Mouse (Mus musculus) forebrain, embryonic 14.5 days (tissue): Measurements from ENCODE around the gene Grpel1. TPM values are rescaled to one million over a fixed set of nuclear protein-coding genes. Genes with fewer than 3 reads are reported as not detected.
A peak's percentile ranks its signal among the peaks of the same experiment; 100 is the strongest.

ENCODE experiments used
- ATAC-seq: fragments of 200-750 bp; cut with Nextera tagmentation; 2 replicates; pipeline ENCODE4 v1.8.0; 2017; ENCODE audit warnings: mild to moderate bottlenecking, moderate library complexity
- DNase-seq: peaks from one replicate; pipeline ENCODE4 v3.0.0-alpha.2; 2015; ENCODE audit warnings: low spot score
- H3K27ac ChIP-seq: fragments of 300-500 bp; sonication (generic); 2 replicates; pipeline ENCODE4 v1.5.1; 2014; ENCODE audit warnings: low read depth, mild to moderate bottlenecking, control low read depth, low read length, moderate library complexity
- H3K27me3 ChIP-seq: fragments of 300-500 bp; sonication (generic); replicated peaks from 2 replicates; pipeline ENCODE4 v1.6.1; 2014; ENCODE audit warnings: low read length, control low read depth, mixed read lengths; ENCODE audit not compliant: control insufficient read depth, insufficient read depth
- H3K36me3 ChIP-seq: fragments of 300-500 bp; sonication (generic); 2 replicates; pipeline ENCODE4 v1.6.1; 2014; ENCODE audit warnings: low read length, control low read depth; ENCODE audit not compliant: control insufficient read depth, insufficient read depth
- H3K4me1 ChIP-seq: fragments of 300-500 bp; sonication (generic); 2 replicates; pipeline ENCODE4 v1.6.1; 2014; ENCODE audit warnings: antibody characterized with exemption, low read length, control low read depth; ENCODE audit not compliant: control insufficient read depth, insufficient read depth
- H3K4me2 ChIP-seq: fragments of 300-500 bp; sonication (generic); 2 replicates; pipeline ENCODE4 v1.6.1; 2014; ENCODE audit warnings: mild to moderate bottlenecking, control low read depth, low read length
- H3K4me3 ChIP-seq: fragments of 300-500 bp; sonication (generic); 2 replicates; pipeline ENCODE4 v1.5.1; 2014; ENCODE audit warnings: low read depth, low read length, control low read depth
- H3K9ac ChIP-seq: fragments of 300-500 bp; sonication (generic); 2 replicates; pipeline ENCODE4 v1.6.1; 2014; ENCODE audit warnings: mild to moderate bottlenecking, low read length, control low read depth, moderate library complexity
- H3K9me3 ChIP-seq: fragments of 300-500 bp; sonication (generic); replicated peaks from 2 replicates; pipeline ENCODE4 v1.6.1; 2016; ENCODE audit warnings: low read length, control low read depth, mixed read lengths; ENCODE audit not compliant: control insufficient read depth
- WGBS: fragments of 180-500 bp; shearing (Covaris S2); extraction: QIAGEN DNeasy Blood & Tissue Kit; methylation state at CpG from one replicate; pipeline ENCODE4 v1.1.7; 2014; 5-methylcytosine and 5-hydroxymethylcytosine counted together
- polyA plus RNA-seq: library from polyadenylated mRNA; unstranded; fragments of >200 nt; fragmentation: Nextera tagmentation; extraction: Ambion mirVana; gene quantifications from 2 replicates; pipeline ENCODE4 v1.2.1, GENCODE M21; 2014

Gene Grpel1
- polyA plus RNA-seq, 1 experiment from 2014 or later: 58.5 TPM

DNA sequence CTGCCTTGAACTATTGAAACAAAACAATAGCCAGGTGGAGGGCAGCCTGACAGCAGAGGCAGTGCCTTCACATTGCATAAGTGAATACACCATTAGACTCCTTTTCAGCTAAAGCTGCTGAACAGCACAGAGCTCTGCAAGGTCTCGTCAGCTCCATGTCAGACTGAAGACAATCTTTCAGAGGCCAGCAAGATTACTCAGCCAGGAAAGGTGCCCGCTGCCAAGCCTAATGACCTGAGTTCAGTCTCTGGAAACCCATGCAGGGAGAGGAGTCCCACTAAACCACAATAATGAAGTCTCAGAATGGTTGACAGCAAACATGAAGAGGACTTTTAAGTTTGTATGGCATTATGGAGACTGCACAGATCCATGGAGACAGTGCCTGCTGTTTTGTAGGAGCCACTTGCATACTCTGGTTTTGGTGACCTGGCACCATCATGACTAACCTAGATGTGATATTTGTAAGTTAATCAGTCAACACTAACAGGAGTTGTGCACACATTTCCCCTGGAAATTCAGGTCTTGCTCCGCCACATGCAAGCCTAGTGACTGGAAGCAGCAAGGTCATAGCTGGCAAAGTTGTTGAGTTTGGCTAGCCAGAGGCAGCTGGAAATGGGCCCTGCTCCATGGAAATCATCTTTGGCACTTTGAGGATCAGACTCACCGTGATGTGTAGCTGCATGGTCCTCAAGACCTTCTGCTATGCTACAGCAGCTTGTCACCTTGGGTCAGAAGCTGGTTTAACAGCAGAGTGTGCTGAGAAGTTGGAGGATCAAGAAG lies 8.3 kb downstream of the Grpel1 start:
- H3K27ac ChIP-seq: no peak overlapping the region
- no peak overlapping the region for H3K4me2 ChIP-seq
- H3K36me3 ChIP-seq: peaks cover 64% of the 10 kb centered on the region
- H3K4me3 ChIP-seq: no peak overlapping the region
- H3K27me3 ChIP-seq: no peaks in the 10 kb centered on the region
- 92% methylated on average over 4 of the region's 4 CpGs for WGBS
- no peaks in the 10 kb centered on the region for H3K4me1 ChIP-seq
- no peaks in the 10 kb centered on the region for H3K9me3 ChIP-seq
- ATAC-seq (no peak), DNase-seq (no peak)
- no peak overlapping the region for H3K9ac ChIP-seq

DNA sequence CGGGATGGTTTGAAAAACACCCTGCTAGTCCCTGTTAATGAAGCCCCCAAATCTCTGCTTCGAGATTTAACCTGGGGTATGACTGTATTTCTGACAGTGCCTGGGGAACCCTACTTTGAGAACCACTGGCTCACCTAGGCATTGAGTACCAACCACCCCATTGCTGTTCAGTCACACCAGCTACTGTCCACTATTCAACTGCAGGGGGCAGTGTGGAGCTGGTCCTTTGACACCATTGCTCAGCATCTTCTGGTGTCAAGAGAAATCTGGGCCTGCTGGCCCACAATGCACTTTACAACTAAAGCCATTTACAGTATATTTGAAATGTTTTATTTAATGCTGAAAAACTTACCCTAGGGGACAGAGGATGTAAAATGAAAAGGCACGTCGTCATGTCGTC lies 9.5 kb downstream of the Grpel1 start:
- Histone ChIP-seq H3K27me3 (no peaks in the 10 kb centered on the region), H3K36me3 (peaks cover 59% of the 10 kb centered on the region), H3K9ac (no peak overlapping the region), H3K4me2 (no peak overlapping the region), H3K4me3 (no peak overlapping the region), H3K27ac (no peak overlapping the region), H3K9me3 (no peaks in the 10 kb centered on the region), H3K4me1 (no peaks in the 10 kb centered on the region)
- ATAC-seq: peak; percentile 46; the same call in 1 of the 2 replicates
- WGBS: 88% methylated on average over 5 of the region's 5 CpGs
- DNase-seq: peak; percentile 66

DNA sequence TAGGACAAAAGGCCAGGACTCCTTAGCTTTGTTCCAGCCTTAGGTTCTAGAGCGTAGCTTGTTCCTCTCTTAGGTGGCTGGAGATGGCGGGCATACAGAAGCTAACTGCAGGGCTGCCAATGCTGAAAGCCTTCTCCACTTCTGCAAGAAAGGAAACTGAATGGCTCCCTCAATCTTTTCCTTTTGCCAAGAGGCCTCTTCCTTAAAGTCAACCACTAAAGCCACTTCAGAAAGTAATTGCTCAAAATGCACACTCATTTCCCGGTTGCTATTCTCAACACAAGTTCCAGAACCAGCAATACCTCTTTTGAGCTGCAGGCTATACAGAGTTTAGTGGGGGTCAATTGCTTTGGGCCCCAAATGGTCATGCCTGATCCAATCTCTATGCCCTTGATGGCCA lies 12.7 kb downstream of the Grpel1 start:
- Histone ChIP-seq H3K9me3 (no peaks in the 10 kb centered on the region), H3K36me3 (peaks cover 28% of the 10 kb centered on the region), H3K9ac (no peak overlapping the region), H3K4me3 (no peak overlapping the region), H3K4me2 (no peak overlapping the region), H3K27ac (no peak overlapping the region), H3K27me3 (no peaks in the 10 kb centered on the region), H3K4me1 (peaks cover 6% of the 10 kb centered on the region)
- no peak for DNase-seq
- WGBS: 93% methylated on average over 3 of the region's 3 CpGs
- ATAC-seq: no peak

- no peak overlapping the region for H3K4me3 ChIP-seq
- no peaks in the 10 kb centered on the region for H3K9me3 ChIP-seq
- DNase-seq: no peak
- H3K4me2 ChIP-seq: no peak overlapping the region
- H3K4me1 ChIP-seq: peaks cover 13% of the 10 kb centered on the region
- H3K27me3 ChIP-seq: no peaks in the 10 kb centered on the region
- WGBS: 94% methylated on average over 6 of the region's 6 CpGs
- no peak overlapping the region for H3K9ac ChIP-seq
- no peak overlapping the region for H3K27ac ChIP-seq
- ATAC-seq: no peak
- H3K36me3 ChIP-seq: peaks cover 18% of the 10 kb centered on the region
Measured at GRCm38 (mm10) chr5:36478540-36479420, 14.0 kb downstream of the Grpel1 start.

- H3K27me3 ChIP-seq: no peaks in the 10 kb centered on the region
- WGBS: 81% methylated on average over 2 of the region's 2 CpGs
- DNase-seq (no peak), ATAC-seq (no peak)
- no peak overlapping the region for H3K27ac ChIP-seq
- H3K4me2 ChIP-seq: no peak overlapping the region
- H3K9ac ChIP-seq: no peak overlapping the region
- H3K9me3 ChIP-seq: no peaks in the 10 kb centered on the region
- H3K4me3 ChIP-seq: no peak overlapping the region
- H3K4me1 ChIP-seq: peaks cover 14% of the 10 kb centered on the region
- H3K36me3 ChIP-seq: peaks cover 13% of the 10 kb centered on the region
Measured at GRCm38 (mm10) chr5:36479735-36480134, 14.9 kb downstream of the Grpel1 start.

DNA sequence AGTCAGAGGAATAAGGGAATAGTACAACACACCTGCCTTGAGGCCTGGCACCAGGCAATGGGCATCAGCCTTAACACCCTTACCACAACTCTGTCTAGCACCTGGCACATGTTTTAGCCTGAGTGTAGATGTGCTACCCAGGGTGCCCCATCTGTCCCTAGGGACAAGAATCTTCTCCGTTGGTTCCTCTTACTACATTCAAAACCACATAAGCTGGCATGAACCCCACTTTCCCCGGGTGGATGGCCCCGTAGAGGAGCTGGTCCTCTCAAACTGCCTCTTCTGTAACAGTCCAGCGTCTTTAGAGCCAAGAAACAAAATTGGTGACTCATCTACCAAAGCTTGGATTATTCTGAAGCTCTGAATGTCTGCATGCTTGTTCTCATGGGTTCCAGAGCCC lies 15.6 kb downstream of the Grpel1 start:
- DNase-seq: no peak
- Histone ChIP-seq H3K4me2 (no peak overlapping the region), H3K27ac (no peak overlapping the region), H3K9me3 (no peaks in the 10 kb centered on the region), H3K4me3 (no peak overlapping the region), H3K4me1 (peaks cover 20% of the 10 kb centered on the region), H3K9ac (no peak overlapping the region), H3K36me3 (peaks cover 9% of the 10 kb centered on the region), H3K27me3 (no peaks in the 10 kb centered on the region)
- 95% methylated on average over 4 of the region's 4 CpGs for WGBS
- ATAC-seq: no peak

DNA sequence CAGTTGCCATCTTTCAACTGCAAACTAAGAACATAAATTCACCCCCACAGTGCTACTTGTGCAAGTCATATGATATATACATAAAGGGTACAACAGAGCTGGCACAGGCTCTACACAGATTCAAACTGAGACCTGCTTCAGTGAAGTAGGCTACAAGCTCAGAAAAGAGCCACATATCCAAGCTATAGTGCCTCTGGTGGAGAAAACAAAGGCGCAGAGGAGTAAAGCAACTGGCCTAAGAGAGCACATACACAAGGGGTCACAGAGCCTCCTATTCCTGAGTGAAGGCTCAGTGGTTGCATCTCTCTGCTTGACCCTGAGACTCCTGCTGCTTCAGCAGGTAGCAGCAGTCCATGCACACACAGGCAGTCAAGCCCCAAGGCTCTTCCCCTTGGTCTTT lies 16.3 kb downstream of the Grpel1 start:
- no peak overlapping the region for H3K9ac ChIP-seq

DNA sequence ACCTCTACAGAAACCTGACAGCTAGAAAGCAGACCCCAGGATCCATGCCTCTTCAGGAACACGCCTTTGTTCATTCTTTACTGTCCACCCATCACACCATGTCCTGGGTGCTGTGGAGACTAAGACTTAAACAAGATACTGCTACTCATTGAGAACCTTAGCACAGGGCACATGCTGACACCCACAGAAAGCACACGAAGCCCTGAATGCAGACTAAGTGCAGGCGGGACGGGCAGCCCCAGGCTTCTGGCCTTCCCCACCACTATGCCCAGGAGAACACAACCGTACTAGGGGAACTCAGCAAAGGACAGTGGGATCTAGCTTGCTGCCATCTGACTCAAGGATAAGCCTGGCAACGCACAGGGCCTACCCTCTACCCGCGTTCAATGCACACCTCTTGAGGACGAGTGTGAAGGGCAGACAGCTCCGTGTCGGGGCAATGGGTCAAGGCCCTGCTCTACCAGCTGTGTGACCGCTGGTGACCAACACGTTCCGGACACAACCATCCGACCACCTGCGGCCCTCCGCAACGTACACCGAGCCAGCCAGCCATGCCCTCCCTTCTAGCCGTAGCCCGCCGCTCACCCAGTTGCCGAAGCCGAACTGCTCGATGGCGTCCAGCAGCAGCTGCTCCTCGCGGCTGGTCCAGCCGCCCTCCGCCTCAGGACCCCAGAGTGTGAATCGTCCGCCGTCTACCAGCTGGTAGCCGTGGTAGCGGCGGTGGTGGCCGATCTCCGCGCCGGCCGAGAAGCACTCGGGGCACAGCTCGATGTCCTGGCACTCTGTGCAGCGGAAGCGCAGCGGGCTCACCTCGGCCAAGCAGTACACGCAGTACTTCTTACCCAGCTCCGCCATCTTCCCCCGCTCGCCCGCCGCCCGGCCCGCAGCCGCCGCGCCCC lies 18.7 kb downstream of the Grpel1 start:
- Histone ChIP-seq H3K27me3 (no peaks in the 10 kb centered on the region), H3K36me3 (no peaks in the 10 kb centered on the region), H3K27ac (peak overlapping the region; percentile 65; the same call in 1 of the 2 replicates), H3K9ac (peak overlapping the region; percentile 91), H3K4me3 (peak overlapping the region; percentile 86), H3K4me1 (peaks cover 22% of the 10 kb centered on the region), H3K4me2 (peak overlapping the region; percentile 94), H3K9me3 (no peaks in the 10 kb centered on the region)
- 2% methylated on average over 45 of the region's 58 CpGs for WGBS
- peak; percentile 37 for ATAC-seq
- DNase-seq: peak; percentile 53

More for the DNA sequence above, 16.3 kb downstream of the Grpel1 start:
- DNase-seq: no peak
- Histone ChIP-seq H3K4me3 (no peak overlapping the region), H3K4me2 (no peak overlapping the region), H3K4me1 (peaks cover 22% of the 10 kb centered on the region), H3K9me3 (no peaks in the 10 kb centered on the region), H3K27ac (no peak overlapping the region), H3K27me3 (no peaks in the 10 kb centered on the region), H3K36me3 (peaks cover 6% of the 10 kb centered on the region)
- ATAC-seq: no peak
- WGBS: 74% methylated on average over 1 of the region's 1 CpGs
